Comparison of ENCODE assay signal across 30 mouse cellular contexts in genomic region chr1:38620401-38620800, GRCm38 (mm10). TPM values are rescaled to one million over a fixed set of nuclear protein-coding genes. Genes with fewer than 3 reads are reported as not detected.
DNase-seq lines count a peak whose midpoint lies in the region; ATAC-seq and TF ChIP-seq lines count a peak whose summit lies in the region.
"Had no signal": no experiment of that assay in that cellular context is flagged by ENCODE, and none has a peak within 500 bp of the region (broad histone marks: within the 10 kb centered on the region; RNA-seq: fewer than 3 reads in every experiment).

No protein-coding gene starts in this region.

- WGBS in midbrain, embryonic 14.5 days = 88% methylated on average over 6 of the region's 6 CpGs

- H3K9me3 ChIP-seq in E14TG2a.4 (ENCODE audit: low read length) (no peaks in the 10 kb centered on the region), ES-Bruce4 (replicated peaks; ENCODE audit: control insufficient read depth, insufficient read depth, low read length, poor library complexity, severe bottlenecking) (no peaks in the 10 kb centered on the region)
- no peaks in the 10 kb centered on the region for H3K9me3 ChIP-seq in midbrain, embryonic 14.5 days (ENCODE audit: control insufficient read depth, low read length)
- H3K9me3 ChIP-seq: embryonic facial prominence, embryonic 15.5 days; G1E; heart, embryonic 12.5 days; heart, embryonic 15.5 days; hindbrain, embryonic 10.5 days; hindbrain, embryonic 13.5 days had no signal

- peak; percentile 78 for DNase-seq in heart, adult 11 months
- DNase-seq in heart, adult 9 months (ENCODE audit: low spot score in 2 of 2) = no peak
- peak; percentile 48 for DNase-seq in telencephalon, adult 2 months (ENCODE audit: low read depth, low spot score)
- DNase-seq in midbrain, embryonic 14.5 days = no peak
- DNase-seq: adrenal gland, adult 2 months; adrenal gland, postnatal 14 days; cerebellum, adult 11-12 months; cerebellum, adult 8-10 months; cerebellum, postnatal 10 days; cerebellum, postnatal 36 days; embryo, embryonic 11 days; forebrain, postnatal 0 days; gastrocnemius, postnatal 10 days; gastrocnemius, postnatal 36 days; heart, postnatal 10 days; heart, postnatal 36 days had no signal

- no peak overlapping the region for H3K9ac ChIP-seq in ES-Bruce4 (ENCODE audit: low read depth, poor library complexity, severe bottlenecking)
- H3K9ac ChIP-seq in midbrain, embryonic 14.5 days (replicated peaks; ENCODE audit: low read length) = no peak overlapping the region
- H3K9ac ChIP-seq: embryonic facial prominence, embryonic 15.5 days; forebrain, postnatal 0 days; heart, embryonic 12.5 days; heart, embryonic 15.5 days; hindbrain, embryonic 13.5 days had no signal

- no peak overlapping the region for H3K4me2 ChIP-seq in midbrain, embryonic 14.5 days (ENCODE audit: low read length)
- H3K4me2 ChIP-seq: embryonic facial prominence, embryonic 15.5 days; heart, embryonic 12.5 days; heart, embryonic 15.5 days; hindbrain, embryonic 13.5 days had no signal

- no peak for ATAC-seq in midbrain, embryonic 14.5 days (ENCODE audit: low FRiP score, low TSS enrichment)
- ATAC-seq: CD4-positive, CD25-positive, alpha-beta regulatory T cell, adult 4 months; forebrain, embryonic 14.5 days; forebrain, postnatal 0 days; hindbrain, embryonic 16.5 days; intestine, embryonic 16.5 days; Patski had no signal

- no peak overlapping the region for H3K27ac ChIP-seq in ES-Bruce4 (ENCODE audit: insufficient read depth, low read length)
- H3K27ac ChIP-seq in midbrain, embryonic 14.5 days (replicated peaks; ENCODE audit: low read depth, low read length) = no peak overlapping the region
- H3K27ac ChIP-seq: embryonic facial prominence, embryonic 15.5 days; heart, embryonic 15.5 days; hindbrain, embryonic 10.5 days; hindbrain, embryonic 13.5 days had no signal

- no peak for TF ChIP-seq POLR2A in ES-Bruce4 (IDR thresholded peaks at IDR 0.05; ENCODE audit: insufficient read depth, low read length)

- no peak for TF ChIP-seq CTCF in E14TG2a.4 (conservative IDR thresholded peaks at IDR 0.05; ENCODE audit: low read length)
- no peak for TF ChIP-seq CTCF in ES-Bruce4 (IDR thresholded peaks at IDR 0.05; ENCODE audit: low read depth, low read length)

- TF ChIP-seq EP300 in ES-Bruce4 (IDR thresholded peaks at IDR 0.05; ENCODE audit: insufficient read depth, low read depth, low read length) = no peak

- H3K36me3 ChIP-seq in E14TG2a.4 (ENCODE audit: insufficient read depth, low read length) = no peaks in the 10 kb centered on the region
- H3K36me3 ChIP-seq in ES-Bruce4 (ENCODE audit: control insufficient read depth, insufficient read depth, low read length, poor library complexity, severe bottlenecking) = no peaks in the 10 kb centered on the region
- H3K36me3 ChIP-seq in midbrain, embryonic 14.5 days (ENCODE audit: control insufficient read depth, insufficient read depth, low read length) = no peaks in the 10 kb centered on the region
- H3K36me3 ChIP-seq: embryonic facial prominence, embryonic 15.5 days; G1E; heart, embryonic 12.5 days; heart, embryonic 15.5 days had no signal

- peaks cover 56% of the 10 kb centered on the region for H3K4me1 ChIP-seq in E14TG2a.4 (replicated peaks; ENCODE audit: low read depth, low read length)
- peaks cover 7% of the 10 kb centered on the region for H3K4me1 ChIP-seq in ES-Bruce4 (ENCODE audit: control insufficient read depth, insufficient read depth, low read length)
- H3K4me1 ChIP-seq in midbrain, embryonic 14.5 days (ENCODE audit: control insufficient read depth, insufficient read depth, low read length) = peaks cover 26% of the 10 kb centered on the region
- H3K4me1 ChIP-seq: heart, embryonic 15.5 days had no signal

- H3K4me3 ChIP-seq in E14TG2a.4 (replicated peaks; ENCODE audit: low read length) = 0 out of 2 replicates have a peak overlapping the region, but pooled peaks have one; percentile 21
- H3K4me3 ChIP-seq in ES-Bruce4 (ENCODE audit: low read depth, low read length) = 0 out of 2 replicates have a peak overlapping the region, but pooled peaks have one; percentile 39
- H3K4me3 ChIP-seq in midbrain, embryonic 14.5 days (replicated peaks; ENCODE audit: low read depth, low read length) = no peak overlapping the region
- H3K4me3 ChIP-seq: embryonic facial prominence, embryonic 15.5 days; heart, embryonic 12.5 days; heart, embryonic 15.5 days; hindbrain, embryonic 10.5 days; hindbrain, embryonic 13.5 days had no signal

- peaks cover 16% of the 10 kb centered on the region for H3K27me3 ChIP-seq in E14TG2a.4 (ENCODE audit: insufficient read depth, low read length)
- H3K27me3 ChIP-seq in ES-Bruce4 (ENCODE audit: control insufficient read depth, insufficient read depth, low read length, poor library complexity, severe bottlenecking) = 0 out of 2 replicates have a peak, but pooled peaks cover 3% of the 10 kb centered on the region
- H3K27me3 ChIP-seq in midbrain, embryonic 14.5 days (ENCODE audit: control insufficient read depth, insufficient read depth, low read length) = no peaks in the 10 kb centered on the region
- H3K27me3 ChIP-seq: heart, embryonic 12.5 days; heart, embryonic 15.5 days; hindbrain, embryonic 13.5 days had no signal

RNA-seq across cellular contexts. Expression of gene Aff3, which starts 44.4 kb away (rescaled TPM):
- 9.2 and 10.5 TPM in 2 replicates for polyA plus RNA-seq in ES-Bruce4 (2011; ENCODE audit: insufficient read depth, insufficient read length, low read depth, missing spikeins)
- 20.3 and 20.8 TPM in 2 replicates for polyA plus RNA-seq in midbrain, embryonic 14.5 days (2014; fragmentation: Nextera tagmentation; extraction: Ambion mirVana)
- polyA plus RNA-seq: C2C12 had no signal

Comparison
In these comparisons a context has a peak if more than half of its experiments do, and no peak if none do; other contexts are left out.
1. DNase-seq: peak in heart, adult 11 months (single experiment) and telencephalon, adult 2 months (single experiment); none in heart, adult 9 months (0 of 2) and midbrain, embryonic 14.5 days (single experiment).